Mouse (Mus musculus) erythroblast, adult 5-6 weeks (primary cell): ENCODE data around the gene Sync. TPM values are rescaled to one million over a fixed set of nuclear protein-coding genes. Genes with fewer than 3 reads are reported as not detected.

Experiments
- ATAC-seq: replicated peaks from 2 replicates; pipeline ENCODE4 v1.8.0; 2016; ENCODE audit warnings: moderate number of reproducible peaks, mild to moderate bottlenecking, moderate TSS enrichment, inconsistent platforms; ENCODE audit not compliant: poor library complexity, low FRiP score, severe bottlenecking
- total RNA-seq, 2 experiments: library from RNA; stranded (forward) in 1 of 2; stranded (reverse) in 1 of 2; fragments of 150-400 nt in 1 of 2; fragments of 200-764, 138-1000 nt in 1 of 2; gene quantifications; 2 replicates each; pipeline versions ENCODE4 v1.2.3 to v1.2.4; 2015 to 2017; ENCODE audit warnings: low replicate concordance in 2 of 2

The Sync gene
- total RNA-seq, 2 experiments from 2014 or later, result not detected

- ATAC-seq, result no peak
These were observed 10.3 kb downstream of the Sync start for GRCm38 (mm10) chr4:129297724-129298123.

GRCm38 (mm10) chr4:129299121-129299520, 11.7 kb downstream of the Sync start:
- no peak for ATAC-seq

GRCm38 (mm10) chr4:129303401-129303800, 16.0 kb downstream of the Sync start:
- no peak for ATAC-seq

- ATAC-seq, result no peak
These were observed 16.4 kb downstream of the Sync start for GRCm38 (mm10) chr4:129303816-129304215.

- ATAC-seq, result no peak
These were observed 16.9 kb downstream of the Sync start for GRCm38 (mm10) chr4:129304306-129304705.

GRCm38 (mm10) chr4:129307936-129308335, 20.5 kb downstream of the Sync start:
- no peak for ATAC-seq

- no peak for ATAC-seq
These were observed 26.5 kb downstream of the Sync start for GRCm38 (mm10) chr4:129313886-129314285.

GRCm38 (mm10) chr4:129320876-129321275, 33.5 kb downstream of the Sync start:
- no peak for ATAC-seq

- no peak for ATAC-seq
These were observed 34.6 kb downstream of the Sync start for GRCm38 (mm10) chr4:129322042-129322441.

- ATAC-seq, result no peak
These were observed 36.1 kb downstream of the Sync start for GRCm38 (mm10) chr4:129323491-129323890.

GRCm38 (mm10) chr4:129324756-129325155, 37.3 kb downstream of the Sync start:
- no peak for ATAC-seq

- no peak for ATAC-seq
These were observed 38.8 kb downstream of the Sync start for GRCm38 (mm10) chr4:129326191-129326590.

GRCm38 (mm10) chr4:129332846-129333245, 45.4 kb downstream of the Sync start:
- ATAC-seq, result no peak

- peak; percentile 26 for ATAC-seq
These were observed 47.3 kb downstream of the Sync start for GRCm38 (mm10) chr4:129334677-129335215.

- ATAC-seq, result peak; percentile 87
These were observed 48.0 kb downstream of the Sync start, which contains the start of the genes Rbbp4 and Zbtb8os for GRCm38 (mm10) chr4:129335216-129336074. Rbbp4 (minus strand) TSS chr4:129335370. Zbtb8os (plus strand) TSS chr4:129335695.

- no peak for ATAC-seq
These were observed 48.9 kb downstream of the Sync start for GRCm38 (mm10) chr4:129336291-129336690.

- ATAC-seq, result peak; percentile 55
These were observed 52.3 kb downstream of the Sync start for GRCm38 (mm10) chr4:129339743-129340142.

- no peak for ATAC-seq
These were observed 54.5 kb downstream of the Sync start for GRCm38 (mm10) chr4:129341888-129342287.

GRCm38 (mm10) chr4:129342705-129343104, 55.3 kb downstream of the Sync start:
- no peak for ATAC-seq

- no peak for ATAC-seq
These were observed 59.2 kb downstream of the Sync start for GRCm38 (mm10) chr4:129346481-129347154.

- peak; percentile 90 for ATAC-seq
These were observed 63.2 kb downstream of the Sync start for GRCm38 (mm10) chr4:129350644-129351043.
